Mouse (Mus musculus): Measurements from ENCODE around the gene Haao. TPM values are rescaled to one million over a fixed set of nuclear protein-coding genes. Genes with fewer than 3 reads are reported as not detected.

Gene Haao
- polyA plus RNA-seq, 1 experiment from 2014 or later = not detected

- Histone ChIP-seq H3K9me3 (ENCODE audit: control insufficient read depth, low read length) (no peaks in the 10 kb centered on the region), H3K9ac (no peak overlapping the region), H3K27me3 (ENCODE audit: control insufficient read depth, insufficient read depth, low read length) (no peaks in the 10 kb centered on the region), H3K27ac (no peak overlapping the region), H3K4me1 (replicated peaks; ENCODE audit: control insufficient read depth, insufficient read depth, low read length) (no peaks in the 10 kb centered on the region), H3K36me3 (replicated peaks; ENCODE audit: control insufficient read depth, insufficient read depth) (peaks cover 15% of the 10 kb centered on the region), H3K4me3 (replicated peaks; ENCODE audit: low read length) (no peak overlapping the region), H3K4me2 (replicated peaks) (no peak overlapping the region)
- no peak for ATAC-seq (ENCODE audit: low FRiP score)
- WGBS = 95% methylated on average over 5 of the region's 5 CpGs
- DNase-seq (ENCODE audit: low spot score) = no peak
Observed at GRCm38 (mm10) chr17:83810285-83810684, 37.5 kb downstream of the Haao start.

- Histone ChIP-seq H3K4me2 (replicated peaks) (no peak overlapping the region), H3K9me3 (ENCODE audit: control insufficient read depth, low read length) (no peaks in the 10 kb centered on the region), H3K9ac (no peak overlapping the region), H3K4me1 (replicated peaks; ENCODE audit: control insufficient read depth, insufficient read depth, low read length) (no peaks in the 10 kb centered on the region), H3K4me3 (replicated peaks; ENCODE audit: low read length) (no peak overlapping the region), H3K27me3 (ENCODE audit: control insufficient read depth, insufficient read depth, low read length) (no peaks in the 10 kb centered on the region), H3K27ac (no peak overlapping the region), H3K36me3 (replicated peaks; ENCODE audit: control insufficient read depth, insufficient read depth) (peaks cover 17% of the 10 kb centered on the region)
- WGBS = 91% methylated on average over 17 of the region's 17 CpGs
- no peak for ATAC-seq (ENCODE audit: low FRiP score)
- DNase-seq (ENCODE audit: low spot score) = no peak
Observed at GRCm38 (mm10) chr17:83809197-83809829, 38.5 kb downstream of the Haao start.

DNA sequence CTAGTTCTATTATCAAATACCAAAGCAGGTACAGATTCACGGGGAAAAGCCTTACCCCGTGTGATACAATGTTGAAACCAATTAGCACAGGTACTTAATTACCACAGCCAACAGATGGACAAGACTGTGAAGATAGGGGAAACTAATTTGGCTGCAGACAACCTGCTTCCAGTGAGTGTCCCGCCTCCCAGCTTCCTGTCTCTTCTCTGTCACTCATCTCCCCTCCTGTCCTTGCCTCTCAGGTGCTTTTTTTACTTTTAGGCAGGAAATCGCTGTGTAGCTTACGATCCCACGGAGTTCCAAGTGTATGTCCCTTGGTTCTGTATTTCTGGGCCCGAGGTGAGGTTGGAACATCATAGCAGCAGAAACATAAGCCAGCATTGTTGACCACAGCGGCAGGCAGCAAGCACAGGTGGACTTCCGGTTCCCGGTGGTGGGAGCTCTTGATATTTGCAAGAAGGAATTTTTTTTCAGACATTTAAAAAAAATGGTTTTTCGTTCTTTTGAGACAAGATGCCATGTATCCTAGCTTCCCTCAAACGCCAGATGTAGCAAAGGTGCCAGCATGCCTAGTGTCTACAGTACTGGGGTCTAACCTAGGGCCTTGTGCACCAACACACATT is 39.2 kb downstream of the Haao start:
- H3K27ac ChIP-seq = no peak overlapping the region
- ATAC-seq (ENCODE audit: low FRiP score) (no peak), DNase-seq (ENCODE audit: low spot score) (no peak)
- no peak overlapping the region for H3K4me3 ChIP-seq (replicated peaks; ENCODE audit: low read length)
- 93% methylated on average over 12 of the region's 12 CpGs for WGBS
- H3K9me3 ChIP-seq (ENCODE audit: control insufficient read depth, low read length) = no peaks in the 10 kb centered on the region
- no peak overlapping the region for H3K9ac ChIP-seq
- no peak overlapping the region for H3K4me2 ChIP-seq (replicated peaks)
- H3K4me1 ChIP-seq (replicated peaks; ENCODE audit: control insufficient read depth, insufficient read depth, low read length) = no peaks in the 10 kb centered on the region
- no peaks in the 10 kb centered on the region for H3K27me3 ChIP-seq (ENCODE audit: control insufficient read depth, insufficient read depth, low read length)
- H3K36me3 ChIP-seq (replicated peaks; ENCODE audit: control insufficient read depth, insufficient read depth) = peaks cover 17% of the 10 kb centered on the region

- Histone ChIP-seq H3K9ac (no peak overlapping the region), H3K27ac (no peak overlapping the region), H3K4me1 (replicated peaks; ENCODE audit: control insufficient read depth, insufficient read depth, low read length) (no peaks in the 10 kb centered on the region), H3K4me3 (replicated peaks; ENCODE audit: low read length) (no peak overlapping the region), H3K36me3 (replicated peaks; ENCODE audit: control insufficient read depth, insufficient read depth) (peaks cover 19% of the 10 kb centered on the region), H3K27me3 (ENCODE audit: control insufficient read depth, insufficient read depth, low read length) (no peaks in the 10 kb centered on the region), H3K9me3 (ENCODE audit: control insufficient read depth, low read length) (no peaks in the 10 kb centered on the region), H3K4me2 (replicated peaks) (no peak overlapping the region)
- DNase-seq (ENCODE audit: low spot score) (peak; percentile 58), ATAC-seq (ENCODE audit: low FRiP score) (no peak)
- WGBS = 73% methylated on average over 11 of the region's 11 CpGs
Observed at GRCm38 (mm10) chr17:83807778-83808398, 39.9 kb downstream of the Haao start.

DNA sequence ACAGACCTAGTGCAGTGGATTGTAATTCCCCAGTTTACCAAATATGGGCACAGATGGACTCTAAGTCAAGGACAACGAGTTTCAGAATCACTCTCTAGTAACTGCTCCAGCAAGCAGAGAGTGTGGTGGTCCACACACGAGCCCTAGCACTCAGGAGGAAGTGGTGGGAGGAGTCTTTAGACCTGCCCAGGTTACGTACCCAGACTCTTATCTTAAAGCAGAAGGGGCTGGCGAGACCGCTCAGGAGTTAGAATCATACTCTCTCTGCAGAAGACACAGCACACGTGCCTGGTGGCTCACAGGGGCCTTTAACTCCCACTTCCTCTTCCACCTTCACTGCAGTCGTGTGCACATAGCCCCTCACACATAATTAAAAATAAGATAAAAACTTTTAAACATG is 40.4 kb downstream of the Haao start:
- no peaks in the 10 kb centered on the region for H3K9me3 ChIP-seq (ENCODE audit: control insufficient read depth, low read length)
- H3K36me3 ChIP-seq (replicated peaks; ENCODE audit: control insufficient read depth, insufficient read depth) = peaks cover 19% of the 10 kb centered on the region
- no peak overlapping the region for H3K4me2 ChIP-seq (replicated peaks)
- DNase-seq (ENCODE audit: low spot score) = no peak
- H3K4me3 ChIP-seq (replicated peaks; ENCODE audit: low read length) = no peak overlapping the region
- H3K9ac ChIP-seq = no peak overlapping the region
- H3K27me3 ChIP-seq (ENCODE audit: control insufficient read depth, insufficient read depth, low read length) = no peaks in the 10 kb centered on the region
- no peak for ATAC-seq (ENCODE audit: low FRiP score)
- H3K27ac ChIP-seq = no peak overlapping the region
- WGBS = 86% methylated on average over 7 of the region's 7 CpGs
- no peaks in the 10 kb centered on the region for H3K4me1 ChIP-seq (replicated peaks; ENCODE audit: control insufficient read depth, insufficient read depth, low read length)

DNA sequence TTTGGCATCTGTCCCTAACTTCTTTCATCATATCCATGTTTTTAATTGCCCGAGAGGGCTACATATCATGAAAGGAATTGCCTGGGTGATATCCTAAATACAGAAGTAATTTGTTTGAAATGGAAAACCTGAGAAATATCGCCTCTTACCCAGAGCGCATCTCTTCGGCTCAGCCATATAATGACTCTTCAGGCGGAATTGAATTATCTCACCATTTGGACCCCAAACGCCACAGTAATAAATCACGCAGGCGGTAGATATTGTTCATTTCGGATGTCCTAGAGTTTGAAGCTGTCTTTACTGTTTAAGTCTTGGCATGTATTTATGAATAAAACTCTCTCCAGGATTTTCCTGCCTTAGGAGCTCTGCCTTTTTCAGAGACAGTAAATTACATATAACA is 42.7 kb downstream of the Haao start:
- H3K27ac ChIP-seq = no peak overlapping the region
- H3K4me1 ChIP-seq (replicated peaks; ENCODE audit: control insufficient read depth, insufficient read depth, low read length) = no peaks in the 10 kb centered on the region
- no peak overlapping the region for H3K4me2 ChIP-seq (replicated peaks)
- peaks cover 21% of the 10 kb centered on the region for H3K36me3 ChIP-seq (replicated peaks; ENCODE audit: control insufficient read depth, insufficient read depth)
- ATAC-seq (ENCODE audit: low FRiP score) (no peak), DNase-seq (ENCODE audit: low spot score) (no peak)
- H3K27me3 ChIP-seq (ENCODE audit: control insufficient read depth, insufficient read depth, low read length) = no peaks in the 10 kb centered on the region
- H3K4me3 ChIP-seq (replicated peaks; ENCODE audit: low read length) = no peak overlapping the region
- no peaks in the 10 kb centered on the region for H3K9me3 ChIP-seq (ENCODE audit: control insufficient read depth, low read length)
- WGBS = 72% methylated on average over 9 of the region's 9 CpGs
- no peak overlapping the region for H3K9ac ChIP-seq

DNA sequence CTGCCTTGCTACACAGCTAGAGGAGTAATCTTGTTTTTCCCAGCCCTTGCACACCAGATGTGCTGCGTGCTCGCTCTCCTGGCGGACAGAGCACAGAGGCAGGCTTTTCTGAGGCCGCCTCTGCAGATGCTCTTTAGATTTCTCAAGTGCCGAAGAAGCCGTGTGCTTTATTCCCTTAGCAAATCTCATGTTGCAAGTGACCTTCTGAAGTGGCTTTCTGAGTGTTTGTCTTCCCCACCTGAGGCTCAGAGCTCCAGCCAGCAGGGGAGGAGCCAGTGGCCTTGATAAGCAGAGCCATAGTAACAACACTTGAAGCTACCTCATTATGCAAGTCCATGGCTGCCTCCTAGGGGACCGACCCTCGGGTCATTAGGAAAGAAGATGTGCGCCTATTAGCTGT is 43.8 kb downstream of the Haao start:
- Histone ChIP-seq H3K4me1 (replicated peaks; ENCODE audit: control insufficient read depth, insufficient read depth, low read length) (no peaks in the 10 kb centered on the region), H3K4me2 (replicated peaks) (no peak overlapping the region), H3K9ac (no peak overlapping the region), H3K27ac (peak overlapping the region; percentile 14; the same call in 1 of the 2 replicates), H3K36me3 (replicated peaks; ENCODE audit: control insufficient read depth, insufficient read depth) (peaks cover 15% of the 10 kb centered on the region), H3K27me3 (ENCODE audit: control insufficient read depth, insufficient read depth, low read length) (no peaks in the 10 kb centered on the region), H3K4me3 (replicated peaks; ENCODE audit: low read length) (no peak overlapping the region), H3K9me3 (ENCODE audit: control insufficient read depth, low read length) (no peaks in the 10 kb centered on the region)
- 0 out of 2 replicates have a peak, but pooled peaks have one; percentile 50 for ATAC-seq (ENCODE audit: low FRiP score)
- no peak for DNase-seq (ENCODE audit: low spot score)
- 68% methylated on average over 9 of the region's 9 CpGs for WGBS

GRCm38 (mm10) chr17:83799506-83800050 is 48.2 kb downstream of the Haao start:
- no peak for DNase-seq (ENCODE audit: low spot score)
- H3K9me3 ChIP-seq (ENCODE audit: control insufficient read depth, low read length) = no peaks in the 10 kb centered on the region
- H3K27me3 ChIP-seq (ENCODE audit: control insufficient read depth, insufficient read depth, low read length) = no peaks in the 10 kb centered on the region
- H3K4me1 ChIP-seq (replicated peaks; ENCODE audit: control insufficient read depth, insufficient read depth, low read length) = no peaks in the 10 kb centered on the region
- no peak overlapping the region for H3K9ac ChIP-seq
- no peak for ATAC-seq (ENCODE audit: low FRiP score)
- H3K4me3 ChIP-seq (replicated peaks; ENCODE audit: low read length) = no peak overlapping the region
- peaks cover 12% of the 10 kb centered on the region; the same call in 1 of the 2 replicates for H3K36me3 ChIP-seq (replicated peaks; ENCODE audit: control insufficient read depth, insufficient read depth)
- no peak overlapping the region for H3K4me2 ChIP-seq (replicated peaks)
- 92% methylated on average over 11 of the region's 11 CpGs for WGBS
- H3K27ac ChIP-seq = no peak overlapping the region

- H3K4me1 ChIP-seq (replicated peaks; ENCODE audit: control insufficient read depth, insufficient read depth, low read length) = 0 out of 2 replicates have a peak, but pooled peaks cover 6% of the 10 kb centered on the region
- ATAC-seq (ENCODE audit: low FRiP score) (no peak), DNase-seq (ENCODE audit: low spot score) (no peak)
- WGBS = 96% methylated on average over 17 of the region's 17 CpGs
- H3K9ac ChIP-seq = no peak overlapping the region
- no peaks in the 10 kb centered on the region for H3K27me3 ChIP-seq (ENCODE audit: control insufficient read depth, insufficient read depth, low read length)
- H3K36me3 ChIP-seq (replicated peaks; ENCODE audit: control insufficient read depth, insufficient read depth) = no peaks in the 10 kb centered on the region
- no peak overlapping the region for H3K4me3 ChIP-seq (replicated peaks; ENCODE audit: low read length)
- H3K27ac ChIP-seq = no peak overlapping the region
- no peaks in the 10 kb centered on the region for H3K9me3 ChIP-seq (ENCODE audit: control insufficient read depth, low read length)
- no peak overlapping the region for H3K4me2 ChIP-seq (replicated peaks)
Observed at GRCm38 (mm10) chr17:83795121-83795520, 52.6 kb downstream of the Haao start.

Data from hindbrain, embryonic 14.5 days (tissue).